Mouse (Mus musculus) lung, postnatal 25 days (tissue): ENCODE results near the gene Sall1.

Experiments
- DNase-seq: peaks from one replicate; pipeline ENCODE4 v3.0.0; 2022; ENCODE audit warnings: low spot score

The Sall1 gene

GRCm38 (mm10) chr8:89038920-89039319 is 5.0 kb downstream of the Sall1 start:
- no peak for DNase-seq

DNA sequence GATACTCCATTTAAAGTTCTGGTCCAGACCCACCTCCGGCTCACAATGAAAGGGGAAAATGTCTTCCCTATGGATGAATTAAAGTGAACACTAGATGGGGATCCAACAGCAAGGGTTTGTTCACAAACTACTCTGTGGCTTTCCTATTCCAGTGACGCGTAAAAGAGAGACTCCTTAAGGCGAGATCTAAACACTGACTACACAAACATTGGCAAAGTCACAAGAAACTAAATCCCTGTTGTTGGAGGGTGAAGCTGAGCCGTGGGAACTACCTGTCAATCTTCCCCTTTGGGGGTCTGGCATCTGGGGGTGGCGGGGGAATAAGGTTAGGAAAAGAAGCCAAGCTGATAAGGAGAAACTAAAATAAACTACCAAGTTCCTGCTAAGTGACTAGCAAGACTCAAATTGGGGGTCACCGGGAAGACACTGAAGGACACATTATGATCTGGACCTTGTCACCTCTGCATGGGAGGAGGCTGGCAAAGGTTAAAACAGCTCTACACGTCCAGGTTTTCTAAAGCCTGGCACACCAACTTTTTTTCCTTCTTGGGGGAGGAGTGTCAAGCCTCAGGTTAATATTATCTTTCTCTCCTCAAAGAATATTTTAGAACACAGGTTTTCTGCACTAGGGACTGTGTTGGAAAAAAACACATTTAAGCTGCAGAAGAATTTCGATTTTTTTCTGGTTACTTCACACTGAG is 6.3 kb downstream of the Sall1 start:
- no peak for DNase-seq

GRCm38 (mm10) chr8:89032412-89032811 is 11.6 kb downstream of the Sall1 start:
- no peak for DNase-seq

- DNase-seq: no peak
These were observed 15.8 kb downstream of the Sall1 start for GRCm38 (mm10) chr8:89028156-89028555.

- DNase-seq: no peak
These were observed 17.8 kb downstream of the Sall1 start for GRCm38 (mm10) chr8:89026139-89026520.

DNA sequence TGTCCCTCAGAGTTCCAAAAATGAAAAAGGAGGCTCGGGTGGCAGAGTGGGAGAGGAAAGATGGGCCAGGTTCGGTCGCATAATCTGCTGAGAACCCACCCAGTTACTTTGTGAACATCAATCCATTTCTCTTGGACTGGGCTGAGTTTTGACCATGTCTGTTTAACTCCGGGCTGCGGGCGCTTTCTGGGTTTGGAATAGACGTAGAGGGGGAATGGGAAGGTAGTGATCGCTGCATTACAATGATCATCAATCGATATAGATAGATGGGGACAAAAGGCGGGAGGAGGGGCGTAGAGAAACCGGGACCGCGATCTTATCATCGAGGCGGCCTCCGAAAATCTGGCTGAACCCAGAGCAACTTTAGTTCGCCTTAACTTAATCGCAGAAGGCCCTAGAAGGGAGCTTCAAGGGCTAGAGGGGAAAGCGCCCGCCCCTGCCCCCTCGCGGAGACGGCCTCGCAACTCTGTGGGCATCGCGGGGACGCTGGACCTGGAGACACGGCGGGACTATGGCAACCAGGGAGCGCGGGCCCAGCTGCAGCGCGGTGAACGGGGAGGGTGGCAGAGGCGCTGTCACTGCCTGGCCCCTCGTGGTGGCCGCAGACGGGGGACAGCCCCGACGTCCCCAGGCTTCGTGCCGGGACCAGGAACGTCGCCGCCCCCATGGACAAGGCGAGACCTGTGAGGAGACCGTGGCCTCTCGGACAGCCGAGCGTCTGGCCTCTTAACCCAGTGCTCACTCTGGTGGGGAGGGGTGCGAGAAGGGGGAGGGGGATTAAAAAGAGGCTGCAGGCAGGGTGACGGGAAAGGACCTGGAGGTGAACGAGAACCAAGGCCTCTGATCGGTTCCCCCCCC is 18.5 kb downstream of the Sall1 start:
- no peak for DNase-seq

DNA sequence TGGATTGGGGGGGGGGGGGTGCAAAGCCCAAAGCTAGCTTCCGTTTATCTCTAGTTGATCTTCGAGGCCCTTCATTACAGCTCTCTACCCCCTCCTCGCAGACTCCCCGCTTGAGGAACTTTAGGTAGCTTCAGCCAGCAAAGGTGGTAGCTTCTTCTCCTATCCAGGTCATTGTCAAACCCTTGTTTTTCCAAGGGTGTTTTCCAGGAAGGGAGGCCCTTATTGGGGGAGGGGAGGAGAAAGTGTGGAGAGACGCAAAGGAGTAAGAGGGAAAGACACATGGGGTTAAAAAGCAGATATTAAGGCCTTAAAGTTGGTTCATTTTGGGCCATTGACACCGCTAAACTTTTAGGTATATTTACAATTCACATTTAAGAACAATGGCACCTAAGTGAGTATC is 19.2 kb downstream of the Sall1 start:
- DNase-seq: no peak

- no peak for DNase-seq
These were observed 22.8 kb downstream of the Sall1 start for GRCm38 (mm10) chr8:89021139-89021538.

DNA sequence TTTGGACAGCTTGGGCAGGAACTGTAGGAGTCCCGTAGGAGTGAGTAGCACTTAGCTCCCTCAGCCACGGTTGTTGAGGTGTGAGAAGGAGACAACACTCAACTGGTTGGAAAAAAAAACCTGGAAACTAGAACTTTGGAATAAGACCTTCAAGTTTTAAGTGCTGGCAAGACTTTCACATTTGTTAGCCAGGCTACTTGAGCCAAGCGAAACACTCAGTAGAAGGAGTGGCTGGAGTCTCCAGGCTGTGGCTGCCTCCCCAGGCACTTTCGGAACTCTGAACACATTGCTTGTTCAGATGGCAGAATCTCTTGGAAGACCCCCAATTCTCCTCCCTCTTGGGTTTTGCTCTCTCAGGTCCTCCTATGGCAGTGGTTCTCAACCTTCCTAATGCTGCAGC is 26.1 kb downstream of the Sall1 start:
- no peak for DNase-seq

GRCm38 (mm10) chr8:89016465-89017070 is 27.4 kb downstream of the Sall1 start:
- DNase-seq: no peak

DNA sequence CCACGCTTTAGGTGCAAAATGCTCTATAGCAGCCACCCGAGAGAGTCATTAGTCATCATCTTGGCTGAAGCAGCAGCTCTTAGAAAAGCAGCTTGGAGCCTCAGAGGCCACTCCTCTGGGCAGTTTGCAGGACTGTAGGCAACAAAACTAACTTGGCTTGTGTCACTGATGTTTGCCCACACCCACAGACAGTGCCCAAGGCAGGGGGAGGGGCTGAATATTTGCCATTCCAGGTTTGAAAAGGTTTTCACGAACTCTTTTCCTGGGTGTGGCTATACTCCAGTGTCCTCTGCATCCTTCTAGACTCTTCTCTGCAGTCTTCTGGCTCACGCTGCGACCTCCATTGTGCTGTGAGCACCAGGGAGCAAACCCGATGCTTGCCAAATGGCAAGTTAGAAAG is 28.4 kb downstream of the Sall1 start:
- DNase-seq: no peak

DNA sequence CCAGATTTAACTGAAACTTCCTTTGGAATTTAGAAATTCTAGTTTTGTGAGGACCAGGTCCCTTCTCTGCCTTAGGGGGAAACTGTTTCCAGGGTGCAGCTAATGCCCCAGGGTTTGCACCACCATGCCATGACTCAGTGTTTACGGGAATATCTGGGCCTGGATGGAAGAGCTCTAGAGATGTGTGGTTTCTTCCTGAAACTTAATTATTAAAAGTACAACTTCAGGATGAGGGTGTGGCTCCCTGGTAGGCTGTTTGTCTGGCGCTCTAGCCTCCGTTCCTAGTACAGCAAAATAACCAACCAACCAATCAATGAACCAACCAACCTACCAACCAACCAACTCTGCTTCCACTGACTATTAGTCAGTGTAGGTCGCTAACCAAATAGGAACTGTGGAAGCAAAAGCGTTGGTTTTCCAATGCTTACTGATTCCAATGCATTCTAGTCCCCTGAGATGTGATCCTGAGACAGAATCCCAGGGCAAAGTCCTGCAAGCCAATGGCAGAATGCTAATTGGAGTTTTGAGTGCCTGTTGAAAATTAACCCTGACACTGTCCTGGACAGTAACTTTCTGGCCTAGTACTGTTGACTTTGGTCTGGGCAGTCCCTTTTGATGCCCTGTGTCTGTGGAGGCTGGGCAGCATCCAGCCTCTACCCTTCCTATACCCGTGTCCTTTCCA is 31.0 kb downstream of the Sall1 start:
- DNase-seq: no peak

DNA sequence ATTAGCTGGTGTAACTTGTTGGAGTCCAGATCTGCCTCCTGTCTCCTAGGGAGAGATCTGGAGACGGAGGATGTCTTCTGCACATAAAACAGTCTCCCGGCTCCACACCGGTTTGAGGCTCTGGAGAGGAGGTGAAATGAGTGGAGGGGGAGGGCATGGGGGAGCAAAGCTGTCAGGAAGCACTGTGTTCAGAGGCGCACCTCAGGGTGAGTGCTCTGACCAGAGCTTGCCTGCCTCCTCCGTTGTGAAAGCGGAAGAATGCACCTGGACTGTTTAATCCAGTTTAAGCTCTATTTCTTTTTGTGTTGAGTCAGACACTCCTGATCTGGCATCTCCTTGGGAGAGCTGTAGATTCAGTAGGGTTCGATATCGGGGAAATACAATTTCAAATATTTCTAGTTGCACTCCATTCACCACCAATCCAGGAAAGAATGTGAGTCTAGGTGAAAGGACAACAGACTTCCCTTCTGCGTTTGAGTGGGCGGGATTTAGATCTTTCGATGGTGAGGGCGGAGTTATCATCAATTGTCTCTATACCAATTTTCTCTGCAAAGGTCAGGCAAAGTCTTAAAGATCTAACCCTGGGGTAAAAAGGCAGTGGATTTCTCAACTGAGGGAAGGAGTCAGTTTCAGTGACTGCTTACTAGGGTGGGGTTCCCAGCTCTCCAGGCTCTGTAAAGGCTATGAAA is 31.8 kb downstream of the Sall1 start:
- DNase-seq: no peak

DNA sequence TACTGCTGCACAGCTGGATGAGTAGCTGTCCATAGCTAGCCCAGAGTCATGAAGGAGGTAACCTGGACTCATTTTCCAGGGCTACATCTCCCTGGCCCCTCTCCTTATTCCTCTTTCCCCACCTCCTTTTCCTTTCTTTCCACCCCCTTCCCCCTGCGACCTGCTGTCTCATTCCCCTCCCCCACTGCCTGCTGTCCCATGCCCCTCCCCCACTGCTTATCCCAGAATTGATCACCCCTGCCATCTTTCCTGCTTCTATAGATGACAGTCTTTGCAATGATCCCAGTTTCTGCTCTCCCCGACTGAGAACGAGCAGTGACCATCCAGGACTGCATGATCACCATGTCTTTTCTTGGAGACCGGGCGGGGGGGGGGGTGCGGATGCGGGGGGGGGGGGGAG is 35.2 kb downstream of the Sall1 start:
- no peak for DNase-seq

DNA sequence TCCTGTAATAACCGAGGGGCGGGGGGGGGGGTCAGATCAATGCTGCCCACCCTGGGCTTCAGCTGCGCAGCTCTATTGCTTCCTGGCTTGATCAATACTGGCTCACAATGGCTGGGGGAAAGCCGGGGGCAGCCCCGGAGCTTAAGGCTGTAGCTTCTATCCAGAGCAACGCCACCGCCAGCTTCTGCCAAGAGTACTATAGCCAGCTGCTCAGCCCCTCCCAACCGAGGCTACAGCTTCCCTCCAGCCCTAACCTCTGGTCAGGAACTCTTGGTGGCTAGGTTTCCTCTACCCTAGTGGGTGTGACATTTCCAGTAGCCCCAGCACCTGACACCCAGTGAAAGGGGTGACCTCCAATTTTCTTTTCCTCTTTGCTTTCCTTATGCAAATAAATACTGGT is 36.8 kb downstream of the Sall1 start:
- DNase-seq: no peak

DNA sequence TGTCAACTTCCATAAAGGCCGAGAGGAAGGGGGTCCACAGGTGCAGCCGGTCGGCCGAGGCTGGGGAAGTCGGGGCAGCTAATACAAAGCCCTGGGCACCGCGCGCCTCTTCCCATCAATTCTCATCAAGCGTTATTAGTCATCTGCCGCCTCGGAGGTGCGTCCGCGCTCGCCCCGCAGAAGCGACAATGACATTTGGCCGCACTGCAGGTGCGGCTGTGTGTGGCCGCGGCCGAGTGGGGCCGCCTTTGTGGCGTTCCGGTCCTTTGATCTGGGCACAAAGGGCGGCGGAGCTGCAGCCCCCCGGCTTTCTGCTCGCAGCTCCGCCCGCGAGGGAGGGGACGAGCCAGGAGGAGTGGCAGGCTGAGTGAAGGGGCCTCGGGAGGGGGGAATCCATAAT is 37.5 kb downstream of the Sall1 start:
- no peak for DNase-seq

- DNase-seq: no peak
These were observed 38.2 kb downstream of the Sall1 start for GRCm38 (mm10) chr8:89005797-89006196.

- no peak for DNase-seq
These were observed 39.9 kb downstream of the Sall1 start for GRCm38 (mm10) chr8:89004041-89004440.

GRCm38 (mm10) chr8:89003336-89003896 is 40.5 kb downstream of the Sall1 start:
- DNase-seq: no peak

GRCm38 (mm10) chr8:89002128-89002527 is 41.8 kb downstream of the Sall1 start:
- peak; percentile 17 for DNase-seq

DNA sequence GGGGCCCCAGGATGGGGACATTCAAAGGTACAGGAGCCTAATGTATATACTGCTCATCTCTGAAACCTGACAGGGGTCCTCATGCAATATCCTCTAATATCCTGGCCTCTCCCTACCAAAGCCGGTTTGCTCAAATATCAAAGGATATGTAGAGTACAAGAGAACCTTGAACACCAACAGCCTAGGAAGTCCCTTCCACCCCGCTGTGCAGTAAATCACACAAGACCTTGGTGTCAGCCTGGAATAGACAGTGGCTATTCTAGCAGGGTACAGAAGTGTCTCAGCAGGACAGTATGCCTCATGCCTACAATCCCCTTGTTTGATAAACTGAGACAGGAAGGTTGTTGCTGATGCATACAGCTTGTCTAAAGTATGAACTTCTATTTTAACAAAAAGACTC is 46.7 kb downstream of the Sall1 start:
- no peak for DNase-seq
